ENCODE assay signal across 8 mouse cellular contexts in the genomic region with DNA sequence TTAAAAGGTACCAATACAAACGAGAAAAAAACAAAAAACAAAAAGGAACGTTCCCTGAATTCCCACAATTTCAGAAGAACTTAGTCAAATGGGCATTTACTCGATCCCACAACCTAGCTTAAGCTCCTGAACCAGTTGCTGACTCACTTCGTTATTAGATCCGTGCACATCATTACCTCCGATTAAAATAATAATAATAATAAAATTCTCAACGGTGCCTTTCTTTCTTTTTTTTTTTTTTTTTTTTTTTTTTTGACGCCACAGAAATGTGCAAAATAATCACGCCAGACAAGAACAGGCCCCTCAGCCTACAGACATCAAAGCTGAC. TPM values are rescaled to one million over a fixed set of nuclear protein-coding genes. Genes with fewer than 3 reads are reported as not detected.
DNase-seq lines count a peak whose midpoint lies in the region; ATAC-seq and TF ChIP-seq lines count a peak whose summit lies in the region.

No protein-coding gene starts in this region.

- H3K27ac ChIP-seq in kidney, adult 2 months (ENCODE audit: insufficient read depth, low read depth, low read length) = no peak overlapping the region
- H3K27ac ChIP-seq in bone marrow macrophage, adult 2 months (ENCODE audit: insufficient read depth, low read depth, low read length) = peak overlapping the region; percentile 75
- peak overlapping the region; percentile 98 for H3K27ac ChIP-seq in hindbrain, embryonic 13.5 days
- peak overlapping the region; percentile 97 for H3K27ac ChIP-seq in midbrain, embryonic 12.5 days (replicated peaks)

- TF ChIP-seq CTCF in kidney, adult 2 months (conservative IDR thresholded peaks at IDR 0.05; ENCODE audit: insufficient read depth, insufficient read length, low read depth, low read length) = no peak
- TF ChIP-seq CTCF in bone marrow macrophage, adult 2 months (IDR thresholded peaks at IDR 0.05; ENCODE audit: low read depth, low read length) = no peak

- peaks cover 2% of the 10 kb centered on the region; the same call in 1 of the 2 replicates for H3K4me1 ChIP-seq in kidney, adult 2 months (ENCODE audit: control insufficient read depth, insufficient read depth, low read length)
- peaks cover 9% of the 10 kb centered on the region for H3K4me1 ChIP-seq in bone marrow macrophage, adult 2 months (ENCODE audit: control insufficient read depth, insufficient read depth, low read length)
- H3K4me1 ChIP-seq in hindbrain, embryonic 13.5 days (replicated peaks) = peaks cover 19% of the 10 kb centered on the region
- H3K4me1 ChIP-seq in midbrain, embryonic 12.5 days = peaks cover 19% of the 10 kb centered on the region

- H3K9me3 ChIP-seq in hindbrain, embryonic 13.5 days = no peaks in the 10 kb centered on the region
- no peaks in the 10 kb centered on the region for H3K9me3 ChIP-seq in midbrain, embryonic 12.5 days

- ATAC-seq in hindbrain, embryonic 13.5 days (ENCODE audit: low FRiP score) = no peak
- ATAC-seq in midbrain, embryonic 12.5 days (ENCODE audit: low FRiP score, low read depth) = no peak

- peak overlapping the region; percentile 78 for H3K4me3 ChIP-seq in kidney, adult 2 months (ENCODE audit: insufficient read depth, low read depth, low read length)
- H3K4me3 ChIP-seq in bone marrow macrophage, adult 2 months (ENCODE audit: insufficient read depth, low read length) = peak overlapping the region; percentile 79
- H3K4me3 ChIP-seq in hindbrain, embryonic 13.5 days = peak overlapping the region; percentile 81
- H3K4me3 ChIP-seq in midbrain, embryonic 12.5 days = peak overlapping the region; percentile 90

- TF ChIP-seq POLR2A in kidney, adult 2 months (IDR thresholded peaks at IDR 0.05; ENCODE audit: low read depth, low read length) = no peak
- no peak for TF ChIP-seq POLR2A in bone marrow macrophage, adult 2 months (IDR thresholded peaks at IDR 0.05; ENCODE audit: borderline replicate concordance, low read depth, low read length)

- peak overlapping the region; percentile 97 for H3K9ac ChIP-seq in hindbrain, embryonic 13.5 days
- H3K9ac ChIP-seq in midbrain, embryonic 12.5 days (replicated peaks) = peak overlapping the region; percentile 93

- H3K27me3 ChIP-seq in kidney, adult 2 months (replicated peaks; ENCODE audit: control insufficient read depth, insufficient read depth, low read length) = no peaks in the 10 kb centered on the region
- H3K27me3 ChIP-seq in hindbrain, embryonic 13.5 days = no peaks in the 10 kb centered on the region
- H3K27me3 ChIP-seq in midbrain, embryonic 12.5 days = no peaks in the 10 kb centered on the region

- under 1% methylated on average over 9 of the region's 9 CpGs for WGBS in kidney, adult 2 months
- WGBS in hindbrain, embryonic 13.5 days = 1% methylated on average over 9 of the region's 9 CpGs
- 3% methylated on average over 9 of the region's 9 CpGs for WGBS in midbrain, embryonic 12.5 days

- no peak for DNase-seq in kidney, adult 2 months
- no peak for DNase-seq in kidney, postnatal 36 days
- no peak for DNase-seq in left cerebral cortex, adult 9 months (ENCODE audit: low spot score in 2 of 2)
- DNase-seq in MN1 (ENCODE audit: low spot score) = no peak
- no peak for DNase-seq in B cell, adult 2 months

- H3K4me2 ChIP-seq in hindbrain, embryonic 13.5 days = peak overlapping the region; percentile 72
- peak overlapping the region; percentile 73 for H3K4me2 ChIP-seq in midbrain, embryonic 12.5 days (replicated peaks)

- no peaks in the 10 kb centered on the region for H3K36me3 ChIP-seq in kidney, adult 2 months (ENCODE audit: control insufficient read depth, insufficient read depth, low read length)
- peaks cover 3% of the 10 kb centered on the region; the same call in 1 of the 2 replicates for H3K36me3 ChIP-seq in hindbrain, embryonic 13.5 days
- 0 out of 2 replicates have a peak, but pooled peaks cover 4% of the 10 kb centered on the region for H3K36me3 ChIP-seq in midbrain, embryonic 12.5 days

RNA-seq across cellular contexts. Expression of a gene that starts 0.8 kb away (rescaled TPM):
- 1.6 and 1.9 TPM in 2 replicates for polyA plus RNA-seq in kidney, adult 2 months (2012; rRNA removed)
- 6.6 and 13.1 TPM in 2 replicates for polyA plus RNA-seq in bone marrow macrophage, adult 2 months (2012; ENCODE audit: insufficient read depth, insufficient read length, missing spikeins)
- 50.4 and 51.7 TPM in 2 replicates for polyA plus RNA-seq in hindbrain, embryonic 13.5 days (2015; fragmentation: Nextera tagmentation; extraction: Ambion mirVana)
- 50.8 and 51.6 TPM in 2 replicates for polyA plus RNA-seq in midbrain, embryonic 12.5 days (2016; fragmentation: Nextera tagmentation; extraction: Ambion mirVana)

RNA-seq across cellular contexts. Expression of a gene that starts 0.8 kb away (rescaled TPM):
- polyA plus RNA-seq in kidney, adult 2 months (2012; rRNA removed) = 0.30 and 0.44 TPM in 2 replicates
- 22.4 and 23.7 TPM in 2 replicates for polyA plus RNA-seq in bone marrow macrophage, adult 2 months (2012; ENCODE audit: insufficient read depth, insufficient read length, missing spikeins)
- polyA plus RNA-seq in hindbrain, embryonic 13.5 days (2015; fragmentation: Nextera tagmentation; extraction: Ambion mirVana) = 8.5 and 10.5 TPM in 2 replicates
- polyA plus RNA-seq in midbrain, embryonic 12.5 days (2016; fragmentation: Nextera tagmentation; extraction: Ambion mirVana) = 38.5 and 39.0 TPM in 2 replicates
